Mouse (Mus musculus) kidney, postnatal 14 days (tissue): ENCODE data around the gene Gsg1l2.

ENCODE experiments used
- DNase-seq: peaks from one replicate; pipeline ENCODE4 v3.0.0; 2022; ENCODE audit warnings: mixed read lengths

The Gsg1l2 gene

DNA sequence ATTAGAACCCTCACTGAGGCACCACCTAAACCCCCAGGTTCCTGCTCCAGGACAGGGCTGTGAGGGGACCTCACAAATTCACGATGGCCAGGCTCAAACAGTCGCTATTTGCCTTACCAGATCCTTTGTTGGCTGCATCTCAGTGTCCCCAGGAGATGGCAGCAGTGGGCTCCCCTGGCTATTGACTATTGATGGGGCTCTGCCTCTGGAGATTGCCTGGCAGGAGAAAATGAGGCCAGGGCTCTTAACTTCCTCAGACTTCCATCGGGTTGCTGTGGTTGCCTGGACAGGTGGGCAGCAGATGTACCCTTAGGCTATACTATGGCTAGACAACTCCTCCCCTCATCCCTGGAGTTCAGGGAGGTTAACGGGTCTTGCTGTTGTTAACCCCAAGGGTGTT is 45.8 kb downstream of the Gsg1l2 start:
- DNase-seq = peak; percentile 42

DNA sequence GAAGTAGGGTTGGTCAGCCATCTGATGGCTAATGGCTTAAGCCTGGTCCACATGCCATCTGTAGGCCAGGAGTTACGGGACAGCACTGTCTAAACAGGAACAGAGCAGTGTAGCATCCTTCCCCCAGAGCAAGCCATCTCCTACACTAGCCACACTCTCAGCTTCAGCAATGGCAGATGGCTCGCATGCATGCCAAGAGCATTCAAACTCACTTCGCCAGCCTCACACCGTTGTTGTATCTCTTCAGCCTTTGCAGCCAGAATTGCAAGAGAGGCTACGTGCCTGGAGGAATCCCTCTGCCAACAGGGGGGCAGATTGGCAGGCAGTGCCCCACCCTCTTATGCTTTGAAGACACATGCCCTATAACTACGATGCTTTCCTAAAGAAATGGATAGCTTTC is 47.2 kb downstream of the Gsg1l2 start:
- DNase-seq = no peak

DNA sequence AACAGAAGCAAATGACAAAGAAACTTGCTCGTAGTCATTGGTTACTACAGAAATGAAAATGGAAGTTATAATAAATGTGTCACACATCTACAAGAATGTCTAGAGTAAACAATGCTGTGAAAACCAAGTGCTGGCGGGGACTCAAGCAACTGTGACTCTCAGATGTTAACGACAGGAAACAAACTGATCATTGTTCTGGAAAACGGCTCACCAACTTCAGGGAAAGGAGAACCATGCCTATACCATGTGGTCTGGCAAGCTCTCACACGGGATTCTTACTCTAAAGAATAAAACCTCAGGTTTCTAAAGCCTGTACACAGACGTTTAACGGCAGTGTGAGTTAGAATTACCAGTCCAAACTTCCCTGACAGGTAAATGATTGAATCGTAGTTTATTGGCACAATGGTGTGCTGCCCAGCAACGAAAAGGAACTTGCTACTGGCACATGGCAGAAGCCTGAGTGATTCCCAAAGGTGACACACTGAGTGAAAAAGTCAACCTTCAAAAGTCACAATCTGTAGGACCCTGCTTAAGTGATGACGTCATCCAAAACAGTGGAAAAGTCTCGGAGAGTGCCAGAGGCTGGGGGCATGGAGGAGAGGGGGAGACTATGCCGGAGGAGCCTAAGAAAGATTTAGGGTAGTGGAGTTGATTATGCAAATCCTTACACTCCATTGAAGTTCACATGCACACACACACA is 54.1 kb downstream of the Gsg1l2 start:
- peak; percentile 21 for DNase-seq

DNA sequence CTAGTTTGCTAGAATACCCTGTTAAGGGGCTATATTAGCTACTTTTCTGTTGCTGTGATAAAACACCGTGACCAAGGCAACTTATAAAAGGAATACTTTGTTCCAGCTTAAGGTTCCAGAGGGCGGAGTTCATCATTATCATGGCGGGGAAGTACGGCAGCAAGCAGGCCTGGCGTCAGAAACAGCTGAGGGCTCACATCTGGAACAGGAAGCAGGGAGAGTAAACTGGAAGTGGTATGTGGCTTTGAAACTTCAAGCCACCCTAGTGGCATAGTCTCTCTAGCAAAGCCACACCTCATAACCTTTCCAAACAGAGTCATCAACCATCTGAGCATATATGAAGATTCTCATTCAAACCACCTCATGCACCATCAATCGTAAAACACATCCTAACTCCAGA is 55.1 kb downstream of the Gsg1l2 start:
- DNase-seq = no peak

DNA sequence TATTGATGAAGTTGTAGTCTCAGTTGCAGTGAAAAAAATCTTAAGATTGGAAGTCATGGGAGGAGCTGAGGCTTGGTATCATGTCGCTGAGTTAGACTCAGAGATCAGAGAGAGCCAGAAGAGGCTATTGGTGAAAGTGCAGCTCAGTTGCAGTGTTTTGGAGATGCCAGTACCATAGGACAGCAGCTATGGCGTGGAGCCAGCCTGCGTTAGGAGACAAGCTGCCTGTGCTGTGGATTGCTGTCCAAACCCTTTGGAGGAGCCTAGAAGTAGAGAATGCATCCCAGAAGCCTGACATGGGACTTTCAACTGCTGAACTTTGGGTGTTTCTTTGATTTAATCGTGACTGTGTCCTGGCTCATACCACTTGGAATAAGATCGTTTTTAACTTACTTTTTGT is 57.4 kb downstream of the Gsg1l2 start:
- DNase-seq = no peak

DNA sequence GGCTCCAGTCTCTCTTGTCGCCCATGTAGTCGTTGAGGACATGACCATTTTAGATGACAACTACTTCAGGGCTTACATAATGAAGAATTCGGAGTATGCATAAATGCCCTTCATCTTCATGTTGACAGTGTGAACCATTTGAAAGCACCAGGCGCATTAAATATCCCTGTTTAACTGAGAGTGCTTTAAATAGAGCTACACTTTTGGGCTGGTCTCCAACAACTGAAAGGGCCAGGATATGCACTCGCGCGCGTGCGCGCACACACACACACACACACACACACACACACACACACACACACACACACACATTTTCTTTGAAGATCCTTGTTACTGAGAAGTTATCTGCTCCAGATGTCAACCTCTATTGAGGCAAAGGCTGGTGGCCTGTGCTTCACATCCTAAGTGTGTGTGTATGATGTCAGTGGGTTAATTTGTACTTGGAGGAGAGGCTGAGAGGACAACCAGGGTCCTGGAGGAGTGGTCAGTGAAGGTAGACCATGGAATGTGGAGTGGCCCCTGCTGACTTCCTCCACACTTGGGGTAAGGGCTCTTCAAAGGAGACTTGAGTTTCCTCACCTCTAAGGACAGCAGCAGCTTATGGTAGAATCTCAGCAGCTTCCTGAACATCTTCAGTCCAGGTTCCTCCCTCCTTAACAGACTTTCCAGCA is 61.1 kb downstream of the Gsg1l2 start:
- DNase-seq = no peak
